Mouse (Mus musculus): ENCODE results near the gene Pex10. TPM values are rescaled to one million over a fixed set of nuclear protein-coding genes. Genes with fewer than 3 reads are reported as not detected.
"Not testable (repeated sequence)": the region's sequence is repeated elsewhere in the genome, so short reads cannot be mapped to it uniquely, and the experiment has no call there.

Gene Pex10
- polyA plus RNA-seq, 1 experiment from 2014 or later = 16.3 TPM

DNA sequence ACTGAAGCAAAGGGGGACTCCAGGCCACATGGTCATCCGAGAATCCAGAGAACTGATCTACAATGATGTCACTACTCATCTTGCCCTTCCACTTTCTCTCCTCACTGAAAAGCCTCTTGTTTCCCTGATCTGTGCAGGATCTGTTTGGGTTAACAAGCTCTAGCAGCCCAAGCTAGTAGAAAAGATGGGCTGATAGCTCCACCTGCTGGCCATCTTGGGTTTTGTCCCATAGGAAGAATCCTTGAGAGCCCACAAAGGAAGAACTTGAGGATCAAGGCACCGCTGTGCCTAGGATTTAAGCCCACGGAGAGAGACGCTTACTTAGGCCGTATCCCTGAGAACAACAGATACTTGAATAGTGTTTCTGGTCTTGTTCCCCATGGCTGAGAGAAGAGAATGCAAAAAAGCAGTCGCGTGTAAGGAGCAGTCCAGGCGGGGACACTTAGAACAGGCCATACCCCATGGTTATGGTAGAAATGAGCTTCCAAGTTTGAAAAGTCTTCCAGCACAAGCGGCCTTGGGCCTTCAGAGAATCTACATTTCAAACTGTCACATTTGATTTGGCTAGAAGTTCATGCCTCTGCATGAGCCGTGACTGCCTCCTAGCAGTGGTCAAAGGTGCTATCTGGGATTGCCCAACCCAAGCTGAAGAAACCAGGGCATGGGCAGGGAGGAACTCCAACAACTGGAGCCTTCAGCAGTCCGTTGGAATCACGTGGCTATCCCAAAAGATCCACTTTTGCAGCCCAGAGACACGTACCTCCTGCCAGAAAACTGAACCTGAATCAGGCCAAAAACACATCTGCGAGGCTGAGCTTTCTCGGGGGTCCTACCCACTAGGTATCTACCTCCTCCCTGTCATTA is 614 bp upstream of the Pex10 start:
- Histone ChIP-seq H3K36me3 (peaks cover 26% of the 10 kb centered on the region), H3K4me1 (replicated peaks) (peaks cover 24% of the 10 kb centered on the region), H3K4me3 (peak overlapping the region; percentile 67), H3K9me3 (replicated peaks) (no peaks in the 10 kb centered on the region), H3K27ac (peak overlapping the region; percentile 50), H3K4me2 (peak overlapping the region; percentile 81), H3K9ac (peak overlapping the region; percentile 4; the same call in 1 of the 2 replicates), H3K27me3 (0 out of 2 replicates have a peak, but pooled peaks cover 7% of the 10 kb centered on the region)
- WGBS = 3% methylated on average over 15 of the region's 15 CpGs
- peak; percentile 24 for ATAC-seq (replicated peaks; ENCODE audit: insufficient number of reproducible peaks, insufficient read depth, low FRiP score, low read depth)

DNA sequence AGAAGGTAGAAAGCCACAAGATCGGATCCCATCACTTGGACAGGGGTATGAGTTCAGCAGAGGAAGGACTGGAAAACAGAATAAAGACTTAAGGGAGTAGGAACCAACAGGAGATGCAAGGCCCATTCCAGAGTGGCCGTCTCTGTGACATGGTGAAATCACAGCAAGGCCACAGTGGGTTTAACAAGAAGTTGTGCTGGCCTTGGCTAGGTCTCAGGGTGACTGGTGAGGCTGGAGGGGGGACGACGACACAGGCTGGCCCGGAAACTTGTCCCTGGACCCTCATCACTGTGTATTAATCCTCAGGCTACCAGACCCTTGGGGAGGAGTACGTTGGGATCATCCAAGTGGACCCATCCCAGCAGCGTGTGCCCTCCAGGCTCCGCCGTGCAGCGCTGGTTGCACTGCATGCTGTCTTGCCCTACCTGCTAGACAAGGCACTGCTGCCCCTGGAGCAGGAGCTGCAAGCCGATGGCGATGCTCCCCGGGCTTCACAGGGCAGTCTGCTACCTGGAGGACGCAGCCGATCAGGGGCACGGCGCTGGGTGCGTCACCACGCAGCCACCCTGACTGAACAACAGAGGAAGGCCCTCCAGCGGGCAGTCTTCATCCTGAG is 1.6 kb downstream of the Pex10 start:
- H3K9me3 ChIP-seq (replicated peaks) = no peaks in the 10 kb centered on the region
- no peak overlapping the region for H3K27ac ChIP-seq
- WGBS = 92% methylated on average over 20 of the region's 20 CpGs
- no peaks in the 10 kb centered on the region for H3K27me3 ChIP-seq
- no peak overlapping the region for H3K4me2 ChIP-seq
- H3K4me1 ChIP-seq (replicated peaks) = peaks cover 24% of the 10 kb centered on the region
- no peak overlapping the region for H3K9ac ChIP-seq
- peaks cover 46% of the 10 kb centered on the region for H3K36me3 ChIP-seq
- H3K4me3 ChIP-seq = no peak overlapping the region
- no peak for ATAC-seq (replicated peaks; ENCODE audit: insufficient number of reproducible peaks, insufficient read depth, low FRiP score, low read depth)

DNA sequence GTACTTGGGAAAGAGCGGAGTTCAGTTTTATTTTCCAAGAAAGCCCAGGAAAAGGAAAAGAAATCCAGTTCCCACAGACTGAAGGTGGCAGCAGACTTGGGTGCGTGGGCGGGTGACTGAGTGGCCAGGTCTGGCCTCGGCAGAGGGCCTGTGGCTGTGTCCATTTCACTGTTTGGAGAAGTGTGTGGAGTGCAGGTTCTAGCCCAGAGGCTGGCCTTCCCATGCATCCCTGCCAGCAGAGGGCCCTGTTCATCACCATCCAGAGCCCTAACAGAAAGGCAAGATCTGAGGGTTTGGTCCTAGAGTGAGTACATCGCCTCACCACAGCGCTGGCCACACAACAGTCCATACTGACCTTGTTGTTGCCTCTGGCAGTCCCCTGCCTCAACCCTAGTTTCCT is 2.4 kb downstream of the Pex10 start:
- no peak for ATAC-seq (replicated peaks; ENCODE audit: insufficient number of reproducible peaks, insufficient read depth, low FRiP score, low read depth)
- WGBS = 80% methylated on average over 6 of the region's 6 CpGs
- H3K4me1 ChIP-seq (replicated peaks) = peaks cover 24% of the 10 kb centered on the region
- H3K36me3 ChIP-seq = peaks cover 54% of the 10 kb centered on the region
- H3K27ac ChIP-seq = no peak overlapping the region
- H3K27me3 ChIP-seq = no peaks in the 10 kb centered on the region
- no peak overlapping the region for H3K4me2 ChIP-seq
- no peak overlapping the region for H3K4me3 ChIP-seq
- no peak overlapping the region for H3K9ac ChIP-seq
- H3K9me3 ChIP-seq (replicated peaks) = no peaks in the 10 kb centered on the region

DNA sequence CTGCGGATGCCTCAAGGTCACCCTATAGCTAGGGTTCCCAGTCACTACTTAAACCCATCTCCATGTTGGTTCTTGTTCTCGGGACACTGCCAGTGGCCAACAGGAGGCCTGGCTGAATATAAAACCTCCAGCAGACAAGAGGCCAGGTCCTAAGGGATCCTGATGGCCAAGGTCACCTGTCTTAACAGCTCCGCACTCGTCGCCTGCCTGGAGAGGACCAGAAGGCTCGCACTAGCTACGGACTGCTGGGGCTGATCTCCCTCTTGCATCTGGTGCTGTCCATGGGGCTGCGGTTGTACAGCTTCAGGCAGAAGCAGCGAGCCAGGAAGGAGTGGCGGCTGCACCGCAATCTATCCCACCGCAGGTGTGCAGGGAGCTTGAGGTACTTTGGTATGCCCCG is 3.4 kb downstream of the Pex10 start:
- H3K9ac ChIP-seq = no peak overlapping the region
- ATAC-seq (replicated peaks; ENCODE audit: insufficient number of reproducible peaks, insufficient read depth, low FRiP score, low read depth) = no peak
- H3K36me3 ChIP-seq = peaks cover 64% of the 10 kb centered on the region
- H3K4me2 ChIP-seq = no peak overlapping the region
- WGBS = 90% methylated on average over 13 of the region's 13 CpGs
- H3K27ac ChIP-seq = no peak overlapping the region
- H3K9me3 ChIP-seq (replicated peaks) = no peaks in the 10 kb centered on the region
- H3K27me3 ChIP-seq = no peaks in the 10 kb centered on the region
- peaks cover 24% of the 10 kb centered on the region for H3K4me1 ChIP-seq (replicated peaks)
- no peak overlapping the region for H3K4me3 ChIP-seq

DNA sequence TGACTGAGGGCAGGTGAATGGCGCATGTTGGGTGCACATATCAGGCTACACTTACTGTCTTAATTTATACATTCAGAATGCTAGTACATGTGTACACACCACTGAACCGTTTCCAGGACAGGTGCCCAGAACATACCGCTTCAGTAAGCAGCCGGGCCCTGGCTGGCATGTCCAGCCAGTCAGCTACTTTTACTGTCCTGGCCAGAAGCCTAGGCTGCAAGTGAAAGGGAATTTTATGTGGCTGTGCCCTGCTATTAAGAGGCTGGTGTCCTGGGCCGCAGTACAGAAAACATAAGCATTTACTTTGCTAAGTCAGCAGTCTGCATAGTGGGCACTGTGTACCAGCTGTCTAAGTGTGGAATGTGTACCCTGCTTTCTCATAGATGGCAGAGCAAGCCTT is 4.1 kb downstream of the Pex10 start:
- no peak for ATAC-seq (replicated peaks; ENCODE audit: insufficient number of reproducible peaks, insufficient read depth, low FRiP score, low read depth)
- Histone ChIP-seq H3K36me3 (peaks cover 71% of the 10 kb centered on the region), H3K4me1 (replicated peaks) (peaks cover 22% of the 10 kb centered on the region), H3K4me3 (no peak overlapping the region), H3K4me2 (no peak overlapping the region), H3K27me3 (no peaks in the 10 kb centered on the region), H3K27ac (no peak overlapping the region), H3K9me3 (replicated peaks) (no peaks in the 10 kb centered on the region), H3K9ac (no peak overlapping the region)
- 85% methylated on average over 5 of the region's 5 CpGs for WGBS

DNA sequence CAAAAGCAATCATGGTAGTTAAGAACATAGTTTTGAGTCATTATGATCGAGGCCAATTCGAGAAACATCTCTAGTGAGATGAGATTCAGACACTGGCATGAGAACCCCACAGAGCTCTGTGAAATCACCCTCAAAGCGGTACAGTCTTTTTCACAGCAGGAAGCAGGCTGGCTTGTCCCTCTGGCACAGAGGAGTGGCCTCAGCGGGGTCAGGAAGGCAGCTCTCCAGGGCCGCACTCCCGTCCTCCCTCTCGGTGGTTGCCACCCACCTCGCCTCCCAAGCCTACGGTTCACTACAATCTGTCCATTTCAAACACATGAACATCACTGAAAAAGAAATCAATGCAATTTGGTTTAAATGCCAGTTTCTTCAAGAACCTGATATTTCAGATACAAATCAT is 7.6 kb downstream of the Pex10 start:
- no peak overlapping the region for H3K27ac ChIP-seq
- H3K36me3 ChIP-seq = peaks cover 93% of the 10 kb centered on the region
- no peak overlapping the region for H3K4me2 ChIP-seq
- no peak overlapping the region for H3K4me3 ChIP-seq
- no peaks in the 10 kb centered on the region for H3K27me3 ChIP-seq
- 0 out of 2 replicates have a peak, but pooled peaks cover 4% of the 10 kb centered on the region for H3K4me1 ChIP-seq (replicated peaks)
- H3K9me3 ChIP-seq (replicated peaks) = no peaks in the 10 kb centered on the region
- WGBS = 77% methylated on average over 9 of the region's 9 CpGs
- no peak overlapping the region for H3K9ac ChIP-seq
- no peak for ATAC-seq (replicated peaks; ENCODE audit: insufficient number of reproducible peaks, insufficient read depth, low FRiP score, low read depth)

DNA sequence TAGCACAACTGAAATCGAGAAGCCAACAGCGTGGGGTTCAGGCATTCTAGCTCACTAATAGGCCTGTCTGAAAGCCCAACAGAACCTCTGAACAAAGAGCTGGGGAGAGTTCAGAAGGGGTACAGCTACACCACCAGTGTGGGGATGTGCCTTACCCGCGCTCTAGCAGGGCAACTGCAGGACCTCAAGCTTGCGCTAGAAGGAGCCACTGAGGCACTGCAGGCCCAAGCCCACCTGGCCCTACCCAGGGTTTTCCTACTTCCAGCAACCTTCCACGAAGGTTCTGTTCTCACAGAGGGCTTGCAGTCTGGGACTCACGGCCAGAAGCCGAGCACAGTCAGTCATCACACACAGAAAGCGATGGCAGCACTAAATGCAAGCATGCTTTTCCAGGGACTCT is 8.3 kb downstream of the Pex10 start:
- no peak for ATAC-seq (replicated peaks; ENCODE audit: insufficient number of reproducible peaks, insufficient read depth, low FRiP score, low read depth)
- H3K9ac ChIP-seq = no peak overlapping the region
- H3K27me3 ChIP-seq = no peaks in the 10 kb centered on the region
- no peak overlapping the region for H3K27ac ChIP-seq
- no peak overlapping the region for H3K4me3 ChIP-seq
- no peak overlapping the region for H3K4me2 ChIP-seq
- no peaks in the 10 kb centered on the region for H3K4me1 ChIP-seq (replicated peaks)
- WGBS = 89% methylated on average over 9 of the region's 9 CpGs
- peaks cover 93% of the 10 kb centered on the region for H3K36me3 ChIP-seq
- H3K9me3 ChIP-seq (replicated peaks) = no peaks in the 10 kb centered on the region

DNA sequence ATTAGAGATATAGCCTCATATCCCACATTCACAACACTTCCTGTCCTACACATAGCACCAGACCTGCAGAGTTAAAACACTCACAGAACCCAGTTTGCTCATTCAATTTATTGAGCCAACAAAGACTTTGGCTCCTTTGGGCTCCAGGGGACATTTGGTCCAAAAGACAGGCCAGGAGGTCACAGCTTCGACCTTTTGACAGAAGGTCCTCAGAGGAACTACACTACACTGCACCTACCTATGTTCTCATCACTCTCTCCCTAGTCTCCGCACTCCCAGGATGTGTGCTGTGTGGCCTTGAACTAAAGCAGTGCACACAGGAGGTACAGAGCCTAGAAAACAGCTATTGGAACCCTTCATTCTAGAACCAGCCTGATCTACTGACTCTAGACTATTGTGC is 9.0 kb downstream of the Pex10 start:
- ATAC-seq (replicated peaks; ENCODE audit: insufficient number of reproducible peaks, insufficient read depth, low FRiP score, low read depth) = no peak
- H3K27me3 ChIP-seq = no peaks in the 10 kb centered on the region
- H3K4me2 ChIP-seq = no peak overlapping the region
- H3K9me3 ChIP-seq (replicated peaks) = no peaks in the 10 kb centered on the region
- H3K27ac ChIP-seq = no peak overlapping the region
- H3K4me3 ChIP-seq = no peak overlapping the region
- WGBS = 94% methylated on average over 2 of the region's 2 CpGs
- no peaks in the 10 kb centered on the region for H3K4me1 ChIP-seq (replicated peaks)
- H3K36me3 ChIP-seq = peaks cover 92% of the 10 kb centered on the region
- H3K9ac ChIP-seq = no peak overlapping the region

DNA sequence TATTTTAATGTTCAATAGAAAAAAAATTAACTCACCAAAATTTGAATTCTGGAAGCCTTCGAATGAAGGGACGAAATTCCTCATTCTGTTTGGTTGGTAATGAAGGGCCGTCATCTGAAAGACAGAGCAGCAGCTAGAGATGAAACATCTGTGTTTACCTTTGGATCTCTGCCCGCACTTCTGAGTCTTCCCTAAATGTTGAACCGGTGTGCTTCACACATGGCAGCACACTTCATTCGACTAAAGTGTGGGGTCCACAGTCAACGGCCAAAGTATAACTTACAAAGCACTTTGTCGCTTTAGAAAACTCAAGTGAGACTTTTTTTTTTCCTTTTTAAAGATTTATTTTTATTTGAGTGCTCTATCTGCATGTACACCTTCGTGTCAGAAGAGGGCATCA is 9.9 kb downstream of the Pex10 start:
- Histone ChIP-seq H3K36me3 (peaks cover 90% of the 10 kb centered on the region), H3K9ac (no peak overlapping the region), H3K4me2 (no peak overlapping the region), H3K27me3 (no peaks in the 10 kb centered on the region), H3K27ac (no peak overlapping the region), H3K4me1 (replicated peaks) (no peaks in the 10 kb centered on the region), H3K4me3 (no peak overlapping the region), H3K9me3 (replicated peaks) (no peaks in the 10 kb centered on the region)
- 79% methylated on average over 9 of the region's 9 CpGs for WGBS
- no peak for ATAC-seq (replicated peaks; ENCODE audit: insufficient number of reproducible peaks, insufficient read depth, low FRiP score, low read depth)

DNA sequence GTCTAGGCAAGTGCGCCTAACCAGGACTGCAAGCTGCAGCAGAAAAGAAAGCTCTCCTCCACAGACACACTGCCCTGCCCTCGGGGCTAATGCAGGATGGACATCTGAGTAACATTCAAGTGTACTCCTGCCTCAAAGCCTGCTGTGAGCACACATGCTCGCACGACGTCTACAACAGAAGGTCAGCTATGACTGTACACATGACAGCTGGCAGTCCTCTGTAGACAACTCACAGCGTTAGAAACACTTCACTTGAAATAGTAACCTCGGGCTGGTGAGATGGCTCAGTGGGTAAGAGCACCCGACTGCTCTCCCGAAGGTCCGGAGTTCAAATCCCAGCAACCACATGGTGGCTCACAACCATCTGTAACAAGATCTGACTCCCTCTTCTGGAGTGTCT is 12.0 kb downstream of the Pex10 start:
- not testable (repeated sequence) for H3K4me3 ChIP-seq; H3K27ac ChIP-seq; H3K27me3 ChIP-seq; H3K4me2 ChIP-seq; ATAC-seq (replicated peaks; ENCODE audit: insufficient number of reproducible peaks, insufficient read depth, low FRiP score, low read depth); H3K9me3 ChIP-seq (replicated peaks); H3K9ac ChIP-seq
- Histone ChIP-seq H3K4me1 (replicated peaks) (peaks cover 11% of the 10 kb centered on the region), H3K36me3 (peaks cover 84% of the 10 kb centered on the region)
- WGBS = 81% methylated on average over 10 of the region's 10 CpGs

DNA sequence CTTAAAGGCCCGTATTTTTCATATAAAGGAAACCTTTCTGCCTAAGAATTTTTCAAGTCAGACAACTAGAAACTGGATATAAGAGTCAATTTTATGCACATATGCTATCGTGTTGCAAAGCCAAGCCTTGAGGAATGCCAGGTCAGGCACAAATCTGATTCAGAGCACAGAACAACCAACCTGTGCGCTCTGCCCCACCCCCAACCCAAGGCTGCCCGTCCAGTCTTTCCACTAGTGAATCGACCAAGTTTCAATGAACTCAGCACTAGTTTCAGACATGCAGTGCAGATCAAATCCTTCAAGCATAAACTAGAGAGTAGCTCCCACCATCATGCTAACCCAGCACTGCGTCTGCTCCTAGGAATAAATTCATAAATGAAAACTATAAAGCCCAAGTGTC is 12.8 kb downstream of the Pex10 start:
- WGBS = 88% methylated on average over 6 of the region's 6 CpGs
- no peak for ATAC-seq (replicated peaks; ENCODE audit: insufficient number of reproducible peaks, insufficient read depth, low FRiP score, low read depth)
- peaks cover 19% of the 10 kb centered on the region for H3K4me1 ChIP-seq (replicated peaks)
- H3K27me3 ChIP-seq = no peaks in the 10 kb centered on the region
- no peak overlapping the region for H3K4me2 ChIP-seq
- no peak overlapping the region for H3K9ac ChIP-seq
- no peaks in the 10 kb centered on the region for H3K9me3 ChIP-seq (replicated peaks)
- H3K27ac ChIP-seq = no peak overlapping the region
- H3K4me3 ChIP-seq = no peak overlapping the region
- H3K36me3 ChIP-seq = peaks cover 75% of the 10 kb centered on the region

DNA sequence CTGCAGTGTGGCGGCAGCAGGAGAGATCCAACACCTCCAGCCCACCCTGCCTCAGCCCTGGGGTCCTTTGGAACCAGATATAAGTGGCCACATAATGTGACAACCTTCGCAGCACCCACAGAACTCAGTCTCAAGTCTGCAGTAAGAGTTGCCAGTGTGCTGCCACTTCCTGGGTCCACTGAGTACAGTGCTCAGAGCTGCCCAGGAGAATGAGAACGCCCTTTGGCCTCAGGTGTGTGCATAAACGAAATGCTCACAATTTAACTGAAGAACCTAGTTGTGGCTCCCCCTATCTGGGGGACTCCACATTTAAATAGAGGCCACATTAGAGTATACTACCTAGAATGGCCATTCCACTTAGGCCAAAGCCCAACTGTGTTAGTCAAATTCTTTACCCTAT is 16.7 kb downstream of the Pex10 start:
- Histone ChIP-seq H3K36me3 (peaks cover 39% of the 10 kb centered on the region), H3K9me3 (replicated peaks) (no peaks in the 10 kb centered on the region), H3K4me2 (no peak overlapping the region), H3K4me3 (no peak overlapping the region), H3K9ac (no peak overlapping the region), H3K27me3 (no peaks in the 10 kb centered on the region), H3K4me1 (replicated peaks) (peaks cover 36% of the 10 kb centered on the region), H3K27ac (no peak overlapping the region)
- no peak for ATAC-seq (replicated peaks; ENCODE audit: insufficient number of reproducible peaks, insufficient read depth, low FRiP score, low read depth)
- WGBS = 85% methylated on average over 4 of the region's 4 CpGs
